Mouse (Mus musculus) cerebellum, postnatal 14 days (tissue): ENCODE measurements around the gene Myh6.
A peak's percentile ranks its signal among the peaks of the same experiment; 100 is the strongest.
"Not testable (repeated sequence)": the region's sequence is repeated elsewhere in the genome, so short reads cannot be mapped to it uniquely, and the experiment has no call there.

Experiments used
- DNase-seq, 2 experiments: peaks; one replicate each; pipeline ENCODE4 v3.0.0; 2021; ENCODE audit warnings: mixed read lengths in 2 of 2

Myh6 gene

GRCm38 (mm10) chr14:54955481-54955880 is 11.2 kb downstream of the Myh6 start:
- DNase-seq = no peak

- DNase-seq = no peak
Observed at GRCm38 (mm10) chr14:54954474-54954873, 12.3 kb downstream of the Myh6 start.

DNA sequence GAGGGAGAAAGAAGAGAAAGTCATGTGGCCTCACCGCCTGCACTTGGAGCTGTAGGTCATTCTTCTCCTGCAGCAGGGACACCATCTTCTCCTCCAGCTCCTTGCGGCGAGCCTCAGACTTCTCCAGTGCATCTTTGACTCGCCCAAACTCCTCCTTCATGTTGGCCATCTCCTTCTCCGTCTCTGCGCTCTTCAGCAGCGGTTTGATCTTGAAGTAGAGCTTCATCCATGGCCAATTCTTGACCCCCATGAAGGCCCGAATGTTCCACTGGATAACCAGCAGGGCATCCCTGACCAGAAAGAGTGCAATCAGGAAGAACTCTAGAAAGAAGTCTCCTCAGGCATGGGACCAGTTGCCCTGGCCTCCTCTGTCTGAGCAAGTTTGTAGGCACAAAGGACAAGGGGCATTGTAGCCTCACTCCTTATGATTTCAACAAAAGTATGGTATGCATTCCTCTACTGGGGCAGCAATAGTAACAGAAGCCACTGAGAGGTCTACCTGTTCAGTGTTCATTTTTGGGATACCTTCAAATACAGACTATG is 13.0 kb downstream of the Myh6 start:
- no peak for DNase-seq

- DNase-seq = no peak
Observed at GRCm38 (mm10) chr14:54951587-54951986, 15.1 kb downstream of the Myh6 start.

DNA sequence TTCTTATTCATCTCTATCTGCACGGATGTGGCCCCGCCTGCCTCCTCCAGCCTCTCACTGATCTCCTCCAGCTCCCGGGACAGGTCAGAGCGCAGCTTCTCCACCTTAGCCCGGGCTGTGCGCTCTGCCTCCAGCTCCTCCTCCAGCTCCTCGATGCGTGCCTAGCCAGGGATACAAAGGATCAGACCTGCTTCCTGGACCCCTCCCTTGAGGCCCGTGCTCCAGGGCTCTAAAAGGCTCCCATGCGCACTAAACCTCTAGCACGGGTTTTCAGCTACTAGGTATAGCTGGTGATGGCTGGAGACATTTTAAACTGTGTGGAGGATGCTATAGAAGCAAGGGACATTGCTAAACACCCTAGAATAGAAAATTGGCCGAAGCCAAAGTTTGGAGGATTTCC is 16.2 kb downstream of the Myh6 start:
- DNase-seq = no peak

DNA sequence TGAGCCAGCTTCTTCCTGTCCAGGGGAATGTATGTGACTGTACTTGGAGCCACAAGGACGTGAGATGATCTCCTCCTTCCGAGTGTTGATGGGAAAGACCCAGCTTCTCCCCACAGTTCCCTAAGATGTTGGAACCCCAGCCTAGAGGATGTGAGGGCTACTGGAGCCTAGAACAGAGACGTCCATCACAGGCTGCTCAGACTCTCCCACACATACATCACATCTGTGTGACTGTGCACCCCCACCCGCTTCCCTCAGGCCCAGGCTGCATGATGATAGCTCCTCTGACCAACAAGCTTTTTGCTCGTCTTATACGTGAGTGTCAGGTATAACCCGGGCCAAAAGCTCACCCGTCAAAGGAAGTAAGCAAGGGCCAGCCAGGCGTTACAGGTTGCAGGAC is 17.9 kb downstream of the Myh6 start:
- no peak for DNase-seq

GRCm38 (mm10) chr14:54947008-54947407 is 19.7 kb downstream of the Myh6 start:
- DNase-seq = not testable (repeated sequence)

DNA sequence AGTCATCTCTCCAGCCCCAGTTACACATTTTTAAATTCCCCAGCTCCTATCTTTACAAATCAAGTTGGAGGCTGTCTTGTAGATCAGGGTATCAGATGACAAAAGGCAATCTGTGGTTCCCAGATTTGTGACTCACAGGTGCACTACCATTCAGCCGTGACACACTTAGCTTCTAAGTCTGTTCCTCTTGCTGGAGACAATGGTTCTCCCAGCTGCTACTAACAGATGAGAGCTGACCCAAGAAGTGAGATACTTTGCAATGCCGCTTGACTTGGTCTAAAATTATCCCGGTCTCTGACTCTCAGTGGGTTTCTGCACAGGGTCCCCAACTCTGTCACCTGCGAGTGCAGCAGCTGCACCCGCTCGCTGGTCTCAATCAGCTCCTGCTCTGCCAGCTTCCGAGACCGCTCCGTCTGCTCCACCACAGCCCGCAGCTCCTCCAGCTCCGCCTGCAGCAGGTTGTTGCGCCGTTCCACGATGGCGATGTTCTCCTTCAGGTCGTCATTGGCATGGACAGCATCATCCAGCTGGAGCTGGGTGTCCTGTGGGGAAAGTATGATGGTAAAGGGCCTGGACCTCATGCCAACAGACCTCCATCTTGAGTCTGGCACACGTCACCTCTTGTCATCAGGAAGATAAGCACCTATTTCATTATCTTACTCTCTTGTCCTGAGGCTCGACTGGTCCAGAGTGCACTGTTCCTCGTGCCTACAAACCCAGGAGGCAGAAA is 20.6 kb downstream of the Myh6 start:
- no peak for DNase-seq

- DNase-seq = no peak
Observed at GRCm38 (mm10) chr14:54944939-54945338, 21.8 kb downstream of the Myh6 start.

GRCm38 (mm10) chr14:54943971-54944370 is 22.8 kb downstream of the Myh6 start:
- no peak for DNase-seq

GRCm38 (mm10) chr14:54942479-54942878 is 24.2 kb downstream of the Myh6 start:
- no peak for DNase-seq

DNA sequence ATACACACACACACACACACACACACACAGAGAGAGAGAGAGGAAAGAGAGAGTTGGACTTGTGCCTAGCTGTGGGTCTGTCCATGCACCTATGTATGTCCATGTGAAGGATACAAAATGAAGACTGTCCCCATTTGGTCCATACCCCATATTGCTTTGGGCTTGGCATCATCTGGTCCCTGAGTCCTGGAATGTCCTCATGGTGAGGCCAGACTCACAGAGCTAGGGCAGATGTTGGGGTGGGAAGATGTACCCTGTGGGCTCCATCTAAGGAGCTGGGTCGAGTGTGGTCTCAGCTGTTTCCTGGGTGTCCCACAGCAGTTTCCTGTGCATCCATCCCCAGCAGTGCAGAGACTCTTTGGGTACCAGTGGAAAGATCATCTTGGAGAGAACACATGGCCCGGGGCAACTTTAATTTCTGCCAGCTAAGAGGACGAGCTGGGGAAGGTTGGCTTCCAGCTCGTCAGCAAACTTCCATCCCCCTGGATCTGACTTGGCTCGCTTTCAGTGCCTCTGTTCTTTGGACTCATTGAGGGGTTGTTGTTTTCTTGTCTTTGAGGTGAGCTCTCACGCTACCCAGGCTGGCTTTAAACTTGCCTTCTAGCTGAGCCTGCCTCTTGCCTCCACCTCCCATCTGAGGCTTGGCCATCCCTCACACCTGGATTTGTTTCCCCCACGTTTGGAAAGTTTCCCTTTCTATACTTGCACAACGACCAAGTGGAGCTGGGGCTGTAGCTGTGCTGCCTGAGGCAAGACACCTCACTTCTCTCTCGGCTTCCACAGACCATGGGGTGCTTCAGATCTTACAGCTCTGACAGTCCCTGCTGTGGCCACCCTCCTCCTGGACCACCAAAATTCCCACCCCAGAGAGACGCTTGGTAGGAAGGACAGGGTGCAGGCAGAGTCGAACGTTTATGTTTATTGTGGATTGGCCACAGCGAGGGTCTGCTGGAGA is 25.4 kb downstream of the Myh6 start:
- no peak for DNase-seq

DNA sequence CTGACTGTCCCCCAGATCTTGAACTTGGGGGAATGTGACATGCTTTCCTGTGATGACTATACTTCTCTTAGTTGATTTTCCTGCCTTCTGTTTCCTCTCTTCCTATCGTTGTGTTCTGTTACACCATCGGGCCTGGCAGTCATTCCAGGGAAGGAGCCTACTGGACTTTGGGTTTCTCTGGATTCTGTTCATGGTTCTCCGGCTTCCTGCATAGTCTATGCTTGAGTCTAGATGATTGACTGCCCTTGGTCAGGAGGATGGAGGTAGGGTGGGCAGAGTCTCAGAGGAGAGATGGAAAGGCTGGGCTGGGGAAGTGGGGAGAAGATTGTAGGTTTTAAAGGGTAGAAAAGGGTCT is 26.6 kb downstream of the Myh6 start:
- DNase-seq = no peak

- peak; percentile 68 to 69 for DNase-seq
Observed at GRCm38 (mm10) chr14:54939434-54940175, 27.1 kb downstream of the Myh6 start.

DNA sequence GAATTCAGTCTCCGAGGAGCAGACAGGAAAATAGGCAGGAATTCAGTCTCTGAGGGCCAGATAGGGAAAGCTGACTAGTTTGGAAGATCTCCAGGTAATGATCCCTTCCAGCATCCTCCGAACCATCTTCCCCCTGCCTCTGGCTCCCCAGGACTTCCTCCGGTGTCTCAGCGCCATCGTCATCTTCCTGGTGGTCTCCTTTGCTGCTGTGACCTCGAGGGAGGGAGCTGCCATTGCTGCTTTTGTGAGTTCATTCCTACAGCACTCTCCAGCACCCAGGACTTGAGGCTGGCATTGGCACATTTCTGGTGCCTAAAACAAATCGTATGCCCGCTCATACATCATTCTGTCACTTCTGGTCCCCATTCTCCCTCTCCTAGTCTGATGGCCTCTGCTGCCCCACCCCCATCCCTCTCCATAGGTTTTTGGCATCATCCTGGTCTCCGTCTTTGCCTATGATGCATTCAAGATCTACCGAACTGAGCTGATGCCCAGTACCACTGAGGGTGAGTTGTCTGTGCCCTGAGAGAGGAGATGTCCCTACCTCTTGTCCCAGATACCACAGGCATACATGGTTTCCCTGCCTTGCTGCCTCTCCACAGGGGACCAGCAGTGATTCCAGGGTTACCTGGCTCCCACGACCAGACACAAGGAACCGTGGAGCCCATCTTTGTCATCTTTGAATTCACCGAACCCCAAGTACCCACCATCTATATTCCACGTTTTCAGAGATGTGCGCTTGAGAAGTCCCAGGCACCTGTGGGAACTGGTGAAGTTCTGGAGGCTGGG is 28.1 kb downstream of the Myh6 start:
- no peak for DNase-seq

GRCm38 (mm10) chr14:54937361-54938182 is 29.2 kb downstream of the Myh6 start:
- DNase-seq = no peak

DNA sequence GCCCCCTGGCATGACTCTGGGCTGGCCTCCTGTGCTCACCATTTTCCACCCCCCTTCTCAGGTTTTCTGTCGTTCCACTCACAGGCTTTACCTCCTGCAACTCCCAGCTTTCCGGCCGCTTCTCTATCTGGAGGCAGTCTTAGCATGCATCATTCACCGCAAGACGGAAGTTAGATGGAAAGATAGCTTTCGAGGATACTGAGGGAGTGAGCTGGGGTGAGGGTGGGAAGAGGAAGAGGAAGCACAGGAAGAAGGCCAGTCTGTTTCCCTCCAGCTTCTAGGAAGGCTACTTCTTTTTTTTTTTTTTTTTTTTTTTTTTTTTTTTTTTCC is 29.9 kb downstream of the Myh6 start:
- DNase-seq = no peak

DNA sequence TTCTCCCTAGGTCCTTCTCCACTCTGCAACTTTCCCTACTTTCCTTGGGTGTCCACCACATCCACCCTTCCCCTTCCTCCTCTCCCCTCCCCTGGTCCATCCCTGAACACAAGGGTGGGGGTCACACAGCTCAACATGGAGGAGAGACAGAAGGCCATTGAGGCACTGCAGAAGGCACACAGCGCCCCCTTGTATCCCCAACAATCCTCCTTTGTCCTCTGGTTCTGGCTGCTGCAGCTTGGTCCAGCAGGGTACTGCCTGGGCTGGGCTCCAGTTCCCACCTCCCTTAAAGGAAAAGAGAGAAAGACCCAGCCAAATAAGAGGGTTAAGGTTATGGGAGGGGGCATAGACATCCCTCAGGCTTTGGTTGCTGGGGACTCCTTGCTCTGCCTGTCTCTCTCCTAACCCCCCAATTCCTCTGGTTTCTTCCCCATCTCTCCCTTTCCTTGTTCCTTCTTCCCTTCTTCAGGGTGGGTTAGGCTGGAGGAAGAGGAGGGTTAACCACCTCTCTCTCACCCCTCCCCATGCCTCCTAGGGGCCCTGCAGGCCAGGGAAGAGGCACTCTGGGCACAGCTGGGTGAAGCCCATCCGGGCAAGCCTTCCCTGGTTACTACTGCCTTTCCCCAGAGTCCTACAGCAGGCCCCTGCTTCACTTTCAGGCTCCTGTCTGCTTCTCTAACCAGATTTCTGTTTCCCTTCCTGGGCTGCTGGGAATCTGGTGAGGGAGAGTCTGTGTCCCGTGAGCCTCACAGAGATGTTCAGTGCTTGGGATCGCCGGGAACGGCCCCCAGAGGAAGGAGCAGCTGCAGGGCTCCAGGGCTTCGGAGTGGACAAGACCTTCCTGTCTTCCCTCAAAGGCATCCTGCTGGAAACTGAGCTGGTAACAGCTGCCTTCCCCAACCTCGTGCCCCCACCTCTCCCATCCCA is 30.6 kb downstream of the Myh6 start, which contains the start of gene Cmtm5:
TSS of gene Cmtm5 (plus strand) at position 358 of the 927 bp plus-strand sequence.
- DNase-seq = peak; percentile 37 to 54

DNA sequence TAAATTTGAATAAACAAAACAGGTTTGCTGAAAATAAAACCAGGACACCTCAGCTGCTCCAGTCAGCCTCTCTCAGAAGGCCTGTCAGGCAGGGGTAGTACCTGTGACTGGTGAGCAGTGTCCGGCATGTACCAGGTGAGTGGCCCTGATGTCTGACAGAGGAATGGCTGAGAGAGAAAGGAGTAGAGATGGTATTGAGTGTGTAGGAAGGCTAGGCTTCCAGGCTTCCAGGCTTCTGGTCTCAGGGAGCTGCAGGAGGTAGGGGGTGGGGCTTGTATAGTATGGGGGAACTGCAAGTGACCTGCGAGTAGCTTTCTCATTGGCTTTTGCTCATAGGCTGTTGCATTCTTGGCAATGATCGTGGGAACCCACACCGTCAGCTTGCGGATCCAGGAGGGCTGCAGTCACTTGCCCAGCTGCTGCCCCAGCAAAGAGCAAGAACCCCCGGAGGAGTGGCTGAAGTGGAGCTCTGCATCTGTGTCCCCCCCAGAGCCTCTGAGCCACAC is 34.0 kb downstream of the Myh6 start, which contains the start of gene Il25:
TSS of gene Il25 (plus strand) at position 51 of the 506 bp plus-strand sequence.
- DNase-seq = no peak

DNA sequence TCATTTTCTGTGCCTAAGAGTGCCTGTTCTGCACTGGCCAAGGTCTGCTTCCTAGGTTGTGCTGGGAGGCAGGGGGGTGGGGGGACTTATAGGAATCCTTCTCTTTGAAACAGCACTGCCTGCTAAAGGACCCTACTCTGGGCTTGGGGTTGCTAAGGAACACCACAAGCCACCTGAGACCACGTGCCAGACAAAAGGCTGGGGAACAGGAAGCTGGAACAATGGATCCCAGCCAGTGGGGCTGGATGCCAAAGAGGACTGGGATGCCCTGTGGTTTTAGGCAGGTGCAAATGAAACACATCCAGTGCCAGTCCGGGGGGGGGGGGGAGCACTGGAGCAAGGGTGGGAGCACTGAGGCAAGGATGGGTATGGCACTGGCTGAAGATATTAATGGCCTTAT is 36.3 kb downstream of the Myh6 start:
- peak; percentile 38 to 72 for DNase-seq
